Mouse (Mus musculus): ENCODE data around the gene Card11.

GRCm38 (mm10) chr5:140826118-140826517, 174.3 kb downstream of the Card11 start:
- TF ChIP-seq CTCF (IDR thresholded peaks at IDR 0.05; ENCODE audit: low read depth) (no peak), EP300 (IDR thresholded peaks at IDR 0.05; ENCODE audit: low read depth) (no peak)
